Mouse (Mus musculus): Measurements from ENCODE around the gene Thap2.

Gene Thap2

DNA sequence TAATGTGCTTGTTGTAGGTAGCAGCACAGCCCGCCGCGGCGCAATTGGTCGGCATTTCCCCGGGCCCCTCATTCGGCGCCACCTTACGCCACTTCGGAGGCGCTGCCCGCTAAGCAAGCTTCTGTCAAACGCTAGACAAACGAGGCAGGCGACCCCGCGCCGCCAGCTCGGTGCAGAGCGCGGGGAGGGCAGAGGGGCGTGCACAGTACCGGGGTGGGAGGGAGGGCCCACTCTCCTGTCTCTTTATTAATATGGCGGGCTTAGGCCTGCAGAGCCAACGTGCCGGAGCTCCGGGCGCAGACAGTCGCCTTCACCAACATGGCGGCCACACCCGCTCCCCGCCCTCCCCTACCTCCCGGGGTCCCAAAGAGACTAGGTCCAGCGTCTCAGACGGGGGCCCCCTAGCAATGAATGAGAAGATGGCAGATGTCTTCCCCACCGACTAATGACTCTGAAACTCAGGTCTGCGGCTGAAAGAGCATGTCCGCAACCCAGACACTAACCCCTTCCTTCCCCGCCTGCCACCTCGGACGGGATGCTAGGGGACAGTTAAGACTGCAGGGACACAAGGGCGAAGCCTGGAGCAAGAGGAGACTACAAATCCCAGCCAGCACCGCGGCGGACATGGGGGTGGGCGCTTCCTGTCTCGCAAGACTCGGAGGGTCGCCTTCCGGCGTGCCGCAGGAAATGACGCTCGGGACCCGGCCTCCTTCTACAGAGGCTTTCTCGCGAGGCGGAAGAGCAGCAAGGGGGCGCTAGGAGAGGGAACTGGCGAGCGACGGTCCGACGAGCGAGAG, at the start of gene Thap2, which contains the start of gene Zfc3h1:
Gene Thap2 (minus strand): TSS at position 223 of the 797 bp plus-strand sequence.
Gene Zfc3h1 (plus strand): TSS at position 739 of the 797 bp plus-strand sequence.
- peak; percentile 90 to 97 for DNase-seq (ENCODE audit: low spot score in 2 of 2)

DNA sequence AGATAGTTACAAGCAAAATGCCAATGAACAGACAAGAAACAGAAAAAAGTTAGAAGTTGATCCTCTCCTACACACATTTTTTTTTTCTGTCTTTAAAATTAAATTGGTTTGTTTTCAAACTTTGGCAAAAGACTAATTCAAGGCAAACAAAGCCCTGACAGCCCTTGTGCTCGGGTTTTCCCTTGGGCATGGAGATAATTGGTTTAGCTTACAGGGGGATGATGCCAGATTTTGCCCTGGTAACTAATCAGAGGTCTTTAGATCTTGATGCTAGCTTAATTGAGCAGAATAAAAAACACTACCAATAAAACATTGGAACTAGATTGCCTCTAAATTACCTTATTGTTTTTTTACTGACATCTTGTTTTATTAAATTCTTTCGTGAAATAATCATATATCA, 41.1 kb upstream of the Thap2 start:
- DNase-seq (ENCODE audit: low spot score in 2 of 2): no peak

DNA sequence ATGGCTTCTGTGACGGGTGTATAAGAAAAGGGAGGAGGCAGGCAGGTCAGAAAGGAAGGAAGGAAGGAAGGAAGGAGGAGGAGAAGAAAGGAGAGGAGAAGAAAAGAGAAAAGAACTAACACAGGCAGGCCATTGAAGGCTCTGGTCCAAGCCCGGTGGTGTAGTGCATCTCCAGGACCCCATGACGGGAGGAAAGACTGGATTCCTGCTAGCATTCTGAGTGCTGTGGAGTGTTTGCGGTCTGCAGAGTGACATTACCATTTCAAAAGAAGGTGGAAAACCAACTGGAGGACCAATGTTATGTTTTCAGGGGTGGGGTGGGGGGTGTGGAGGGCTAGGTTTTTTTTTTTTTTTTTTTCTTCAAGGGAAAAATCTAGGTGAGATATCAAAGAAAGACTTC, 37.7 kb upstream of the Thap2 start:
- DNase-seq (ENCODE audit: low spot score in 2 of 2): no peak

DNA sequence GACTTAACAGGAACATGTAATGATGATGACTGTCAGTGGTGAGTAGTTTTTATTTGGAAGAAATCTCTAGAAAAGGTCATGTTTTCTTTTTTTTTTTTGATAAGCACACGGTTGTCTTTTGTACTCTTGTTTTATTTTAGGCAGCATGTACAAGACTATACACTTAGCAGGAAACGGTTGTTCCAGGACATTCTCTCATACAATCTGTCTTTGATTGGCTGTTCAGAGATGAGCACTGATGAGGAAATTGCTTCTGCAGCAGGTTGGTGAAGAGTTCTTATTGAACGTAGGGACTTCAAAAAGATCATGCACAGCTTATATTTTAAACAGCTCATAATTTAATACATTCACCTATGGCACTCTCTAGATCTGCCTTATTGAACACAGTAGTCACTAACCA, 29.8 kb upstream of the Thap2 start:
- no peak for DNase-seq (ENCODE audit: low spot score in 2 of 2)

DNA sequence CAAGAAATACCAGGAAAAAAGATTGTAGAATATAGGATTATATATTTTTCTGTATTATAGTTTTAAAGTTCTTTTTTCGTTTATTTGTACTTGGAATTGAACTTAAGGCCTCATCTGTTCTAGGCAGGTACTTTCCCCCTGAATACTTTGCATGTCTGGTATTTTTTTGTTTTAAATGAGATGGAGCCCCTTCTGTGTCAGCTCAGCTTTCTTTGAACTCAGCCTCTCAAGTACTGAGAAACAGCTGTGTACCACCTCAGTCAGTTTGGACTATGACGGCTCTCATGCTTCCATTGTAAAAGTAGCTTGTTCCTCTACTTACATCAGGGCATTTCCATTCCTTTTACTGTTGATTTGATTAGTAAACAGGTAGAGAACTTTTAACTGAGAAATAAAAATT, 29.3 kb upstream of the Thap2 start:
- no peak for DNase-seq (ENCODE audit: low spot score in 2 of 2)

DNA sequence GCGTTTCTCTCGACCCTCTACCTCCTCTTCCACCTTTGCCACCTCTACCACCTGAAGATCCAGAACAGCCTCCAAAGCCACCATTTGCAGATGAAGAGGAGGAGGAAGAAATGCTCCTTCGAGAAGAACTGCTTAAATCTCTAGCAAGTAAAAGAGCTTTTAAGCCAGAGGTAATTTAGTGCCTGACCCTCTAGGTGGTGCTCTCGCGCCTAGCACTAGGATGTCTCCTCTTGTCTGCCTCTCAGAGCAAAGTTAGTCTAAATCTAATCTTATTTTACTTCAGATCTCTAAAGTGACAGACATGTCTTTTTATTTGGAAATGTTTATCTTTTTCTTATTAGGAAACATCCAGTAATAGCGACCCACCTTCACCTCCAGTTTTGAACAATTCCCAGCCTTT, 22.1 kb upstream of the Thap2 start:
- DNase-seq (ENCODE audit: low spot score in 2 of 2): peak in 1 of 2 experiments; percentile 21

DNA sequence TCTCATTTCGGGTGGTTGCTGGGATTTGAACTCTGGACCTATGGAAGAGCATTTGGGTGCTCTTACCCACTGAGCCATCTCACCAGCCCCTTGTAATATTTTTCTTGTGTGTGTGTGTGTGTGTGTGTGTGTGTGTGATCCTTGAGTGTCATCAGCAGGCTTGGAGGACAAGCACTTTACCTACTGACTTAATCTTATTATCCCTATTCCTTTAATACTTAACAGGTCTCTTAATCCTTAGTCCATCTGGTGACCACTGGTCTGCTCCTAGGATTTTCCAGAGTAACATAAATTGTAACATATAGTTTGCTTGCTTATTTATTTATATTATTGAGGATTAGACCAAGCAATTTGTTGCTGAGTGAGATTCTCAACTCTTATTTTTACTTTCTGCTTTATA, 7.7 kb upstream of the Thap2 start:
- no peak for DNase-seq (ENCODE audit: low spot score in 2 of 2)

DNA sequence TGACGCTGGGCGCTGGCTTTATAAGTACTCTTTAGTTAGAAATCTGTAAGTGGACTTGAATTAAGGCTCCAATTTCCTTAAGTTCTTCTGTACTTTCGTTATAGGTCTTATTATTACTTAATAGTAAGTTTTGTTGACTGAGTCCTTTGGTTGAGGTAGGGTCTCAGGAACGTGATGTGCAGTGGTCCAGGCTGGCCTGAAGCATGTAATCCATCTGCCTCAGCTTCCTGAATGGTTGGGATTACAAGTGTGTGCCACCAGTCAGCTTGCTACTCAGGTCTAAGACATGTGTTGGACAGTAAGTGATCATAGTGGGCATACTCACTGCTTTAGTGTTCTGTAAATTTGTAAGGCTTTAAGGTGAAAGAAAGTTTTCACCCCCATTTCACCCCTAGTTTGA, 6.8 kb upstream of the Thap2 start:
- DNase-seq (ENCODE audit: low spot score in 2 of 2): no peak

DNA sequence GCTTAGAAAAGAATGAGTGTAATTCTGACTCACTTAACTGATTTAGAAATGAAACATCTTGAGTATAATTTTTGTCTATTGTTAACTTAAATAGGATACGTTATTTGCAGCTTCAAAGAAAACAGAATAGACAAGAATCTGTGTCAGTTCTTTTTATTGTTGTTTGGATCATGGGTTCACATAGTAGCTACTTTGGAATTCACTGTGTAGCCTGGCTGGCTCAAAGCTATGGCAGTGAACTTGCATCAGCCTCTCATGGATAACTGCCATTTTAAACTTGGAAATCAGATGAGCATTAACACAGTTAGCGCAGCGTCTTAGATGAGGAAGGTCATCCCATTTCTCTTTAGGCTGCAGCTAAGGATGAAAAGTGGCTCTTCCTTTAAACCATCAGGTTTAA, 3.6 kb upstream of the Thap2 start:
- DNase-seq (ENCODE audit: low spot score in 2 of 2): no peak

DNA sequence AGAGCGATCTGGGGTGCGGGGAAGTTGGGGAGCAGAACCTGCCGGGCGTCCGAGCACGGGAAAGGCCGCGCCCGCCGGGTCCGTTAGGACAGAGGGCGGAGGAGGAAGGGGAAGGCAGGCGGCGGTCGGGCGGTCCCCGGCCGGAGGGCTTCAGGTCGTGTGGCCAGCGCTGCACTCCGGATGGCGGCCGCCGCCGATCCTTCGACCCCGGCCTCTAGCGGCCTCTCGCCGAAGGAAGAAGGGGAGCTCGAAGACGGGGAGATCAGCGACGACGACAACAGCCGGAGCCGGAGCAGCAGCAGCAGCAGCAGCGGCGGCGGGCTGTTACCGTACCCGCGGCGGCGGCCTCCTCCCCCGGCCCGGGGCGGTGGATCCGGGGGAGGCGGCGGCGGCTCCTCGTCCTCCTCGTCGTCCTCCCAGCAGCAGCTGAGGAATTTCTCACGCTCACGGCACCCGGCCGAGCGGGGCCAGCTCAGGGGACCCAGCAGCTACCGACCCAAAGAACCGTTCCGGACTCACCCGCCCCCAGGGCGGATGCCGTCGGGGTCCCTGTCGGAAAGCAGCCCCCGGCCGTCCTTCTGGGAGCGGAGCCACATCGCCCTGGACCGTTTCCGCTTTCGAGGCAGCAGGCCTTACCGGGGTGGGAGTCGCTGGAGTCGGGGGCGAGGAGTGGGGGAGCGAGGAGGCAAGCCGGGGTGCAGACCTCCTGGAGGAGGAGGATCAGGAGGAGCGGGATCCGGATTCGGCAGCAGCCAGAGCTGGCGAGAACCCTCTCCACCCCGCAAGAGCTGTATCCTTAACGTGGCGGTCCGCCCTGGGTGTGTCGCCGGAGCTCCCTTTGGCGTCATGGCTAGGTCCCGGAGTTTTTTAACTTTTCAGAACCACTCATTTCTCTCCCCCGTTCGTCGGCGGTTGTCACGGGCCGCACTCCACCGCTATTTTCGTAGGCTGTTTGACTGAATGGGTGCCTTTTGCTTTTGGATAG, 1.1 kb upstream of the Thap2 start:
- peak; percentile 56 to 68 for DNase-seq (ENCODE audit: low spot score in 2 of 2)

DNA sequence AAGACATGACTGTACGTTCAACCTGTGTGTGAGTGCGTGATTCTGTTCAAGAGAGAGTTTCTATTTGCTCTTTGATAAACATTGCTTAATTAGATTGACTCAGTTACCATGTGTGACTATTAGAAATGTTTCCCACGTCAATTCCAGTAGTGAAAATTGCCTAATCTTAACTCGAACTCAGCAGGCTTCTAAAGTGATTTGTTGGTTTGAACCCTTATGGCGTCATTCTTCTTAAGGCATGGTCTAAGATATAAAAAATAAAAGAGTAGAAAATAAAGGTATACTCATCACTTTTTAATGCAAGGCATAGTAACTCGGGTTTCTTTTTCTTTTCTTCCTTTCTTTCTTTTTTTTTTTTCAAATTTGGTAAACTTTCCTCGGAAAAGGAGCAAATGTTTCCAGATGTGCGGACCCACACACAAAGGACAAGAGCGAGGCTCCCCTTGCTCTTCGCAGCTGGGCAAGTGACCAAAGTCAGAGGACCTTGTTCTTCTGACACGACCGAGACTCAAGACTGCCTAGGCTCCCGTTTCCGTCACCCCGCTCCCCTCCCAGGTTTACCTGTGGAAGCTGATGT, 511 bp downstream of the Thap2 start:
- DNase-seq (ENCODE audit: low spot score in 2 of 2): no peak

DNA sequence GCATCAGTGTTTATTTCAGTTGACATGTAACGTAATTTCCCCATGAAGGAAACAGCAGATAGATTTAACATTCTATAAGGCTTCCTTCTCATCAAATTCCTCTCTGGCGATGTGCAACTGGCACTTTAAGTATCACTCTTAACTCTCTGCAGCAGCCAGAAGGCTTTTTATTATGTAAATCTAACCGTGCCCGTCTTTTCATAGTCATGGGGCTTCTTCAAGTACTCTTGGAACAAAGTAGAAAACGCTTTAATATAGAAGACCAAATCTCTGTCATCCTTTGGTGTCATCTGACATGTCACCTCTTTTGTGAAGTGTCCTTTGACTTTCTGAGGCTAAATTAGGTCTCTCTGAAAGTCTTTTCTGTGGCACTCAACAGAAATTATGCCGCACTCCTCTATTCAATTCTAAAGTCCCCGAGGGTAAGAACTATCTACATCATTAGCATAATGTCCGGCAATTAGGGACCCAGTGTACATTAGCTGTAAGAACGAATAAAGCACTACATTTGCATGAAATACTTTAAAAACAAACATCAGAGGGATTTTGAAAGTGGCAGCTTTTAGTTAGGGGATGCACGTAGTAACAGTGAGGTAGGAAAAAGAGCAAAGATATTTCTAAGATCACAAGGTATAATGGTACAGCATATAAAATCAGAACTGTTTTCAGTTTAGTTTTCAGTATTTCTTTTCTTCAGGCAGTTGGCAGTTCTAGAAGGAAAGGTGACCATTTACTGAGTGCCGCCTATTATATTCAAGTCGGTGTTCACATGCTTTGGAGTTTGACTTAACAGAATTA, 1.2 kb downstream of the Thap2 start:
- no peak for DNase-seq (ENCODE audit: low spot score in 2 of 2)

DNA sequence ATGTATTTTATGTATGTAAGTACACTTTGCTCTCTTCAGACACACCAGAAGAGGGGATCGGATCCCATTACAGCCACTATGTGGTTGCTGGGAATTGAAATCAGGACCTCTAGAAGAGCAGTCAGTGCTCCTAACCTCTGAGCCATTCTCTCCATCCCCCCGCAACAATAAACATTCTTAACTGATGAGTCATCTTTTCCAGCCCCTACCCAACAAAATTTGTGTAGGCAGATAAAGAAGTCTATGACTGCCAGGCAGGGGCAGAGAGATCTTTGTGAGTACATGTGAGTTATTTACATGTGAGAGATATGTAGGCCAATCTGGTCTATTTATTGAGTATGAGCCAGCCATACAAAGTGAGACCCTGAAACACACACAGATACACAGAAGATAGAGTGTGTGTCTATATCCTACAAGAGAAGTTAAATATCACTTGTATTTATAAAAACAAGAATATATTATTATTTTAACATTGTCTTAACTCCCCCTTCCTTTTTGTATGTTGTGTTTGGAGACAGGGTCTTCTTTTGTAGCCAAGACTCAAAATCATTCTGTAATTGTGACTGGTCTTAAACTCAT, 2.6 kb downstream of the Thap2 start:
- no peak for DNase-seq (ENCODE audit: low spot score in 2 of 2)

DNA sequence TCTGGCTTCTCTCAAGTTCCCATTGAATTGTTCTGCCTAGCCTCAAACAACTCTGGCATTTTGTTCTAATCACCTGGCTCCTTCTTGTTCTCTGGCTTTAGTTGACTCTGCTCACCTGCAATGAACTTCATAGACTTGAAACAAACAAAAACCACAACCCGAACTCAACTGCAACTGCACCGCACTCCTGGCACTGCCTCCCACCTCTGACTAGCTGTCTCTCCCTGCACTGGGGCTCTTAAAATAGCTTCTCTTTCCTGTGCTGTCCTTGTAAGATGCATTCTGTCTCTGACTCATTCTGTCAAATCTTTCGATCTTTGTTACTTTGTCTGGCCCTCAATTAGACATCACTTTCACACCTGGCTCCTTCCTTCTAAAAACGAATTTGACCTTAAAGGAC, 21.1 kb downstream of the Thap2 start:
- DNase-seq (ENCODE audit: low spot score in 2 of 2): no peak

DNA sequence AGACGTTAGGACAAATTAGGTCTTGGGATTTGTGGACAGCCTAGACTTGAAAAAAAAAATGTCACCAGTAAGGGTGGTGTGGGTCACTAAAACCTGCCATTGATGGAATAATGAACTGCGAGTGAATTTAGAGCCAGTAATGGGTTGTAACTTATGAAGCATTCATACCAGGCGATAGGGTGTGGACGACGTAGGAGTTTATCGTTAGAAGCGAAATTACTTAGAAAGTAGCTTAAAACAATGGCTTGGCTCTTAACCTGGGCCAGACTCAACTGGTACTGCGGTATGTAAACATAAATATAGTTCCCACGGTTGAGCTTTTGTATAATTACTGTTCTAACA, 21.6 kb downstream of the Thap2 start:
- DNase-seq (ENCODE audit: low spot score in 2 of 2): no peak

DNA sequence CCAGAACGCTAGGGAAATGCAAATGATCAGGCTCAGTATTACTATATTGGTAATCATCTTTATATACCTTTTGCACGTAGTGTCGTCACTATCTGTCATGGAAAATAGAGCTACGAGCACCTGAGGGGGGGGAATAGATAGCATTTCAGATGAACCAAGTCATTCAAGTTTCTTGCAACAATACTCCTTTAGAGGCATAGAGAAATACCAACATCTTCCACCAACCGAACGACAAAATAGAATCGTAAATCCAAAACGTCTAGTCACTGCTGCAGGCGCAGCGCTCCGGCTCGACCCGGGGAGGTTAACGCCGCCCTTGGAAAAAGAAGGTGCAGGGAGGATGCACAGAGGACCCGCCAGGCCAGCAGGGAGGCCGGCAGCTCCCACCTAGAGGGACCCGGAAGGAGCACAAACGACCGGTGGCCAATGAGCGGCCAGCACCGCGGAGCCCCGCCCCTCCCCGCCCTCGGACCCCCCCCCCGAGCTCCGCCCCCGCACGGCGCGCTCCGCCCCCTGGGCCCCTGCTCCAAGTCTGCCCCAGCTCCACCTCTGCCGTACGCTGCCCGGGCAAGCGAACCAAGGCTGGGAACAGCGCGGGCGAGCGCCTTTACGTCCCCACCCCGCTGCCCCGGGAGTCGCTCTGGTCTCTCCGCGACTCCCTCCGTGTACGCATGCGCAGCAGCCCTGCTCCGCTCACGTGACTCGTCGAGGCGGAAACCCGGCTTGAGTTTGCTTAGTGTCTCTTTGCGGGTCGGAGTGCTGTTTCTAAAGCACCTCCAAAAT, 22.2 kb downstream of the Thap2 start, which contains the start of gene Tmem19:
Gene Tmem19 (minus strand): TSS at position 662 of the 783 bp plus-strand sequence.
- DNase-seq (ENCODE audit: low spot score in 2 of 2): peak; percentile 90 to 96

DNA sequence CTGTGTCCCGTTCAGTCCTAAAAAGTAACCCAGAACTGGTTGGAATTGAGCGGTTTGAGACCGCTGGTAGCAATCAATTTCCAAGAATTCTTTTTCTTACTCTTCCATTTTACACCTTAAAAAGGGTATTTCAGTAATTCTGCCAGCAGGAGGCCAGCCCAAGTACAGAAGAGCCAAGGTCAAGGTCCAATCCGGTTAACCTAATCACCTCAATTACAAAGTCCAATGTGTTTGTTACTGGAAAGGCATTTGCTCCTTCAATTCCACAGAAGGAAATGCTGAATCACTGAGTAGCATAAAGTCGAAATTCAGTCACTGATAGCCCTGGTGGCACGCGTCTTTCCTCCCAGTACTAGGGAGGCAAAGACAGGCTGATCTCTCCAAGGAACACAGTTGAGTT, 25.2 kb downstream of the Thap2 start:
- DNase-seq (ENCODE audit: low spot score in 2 of 2): no peak

DNA sequence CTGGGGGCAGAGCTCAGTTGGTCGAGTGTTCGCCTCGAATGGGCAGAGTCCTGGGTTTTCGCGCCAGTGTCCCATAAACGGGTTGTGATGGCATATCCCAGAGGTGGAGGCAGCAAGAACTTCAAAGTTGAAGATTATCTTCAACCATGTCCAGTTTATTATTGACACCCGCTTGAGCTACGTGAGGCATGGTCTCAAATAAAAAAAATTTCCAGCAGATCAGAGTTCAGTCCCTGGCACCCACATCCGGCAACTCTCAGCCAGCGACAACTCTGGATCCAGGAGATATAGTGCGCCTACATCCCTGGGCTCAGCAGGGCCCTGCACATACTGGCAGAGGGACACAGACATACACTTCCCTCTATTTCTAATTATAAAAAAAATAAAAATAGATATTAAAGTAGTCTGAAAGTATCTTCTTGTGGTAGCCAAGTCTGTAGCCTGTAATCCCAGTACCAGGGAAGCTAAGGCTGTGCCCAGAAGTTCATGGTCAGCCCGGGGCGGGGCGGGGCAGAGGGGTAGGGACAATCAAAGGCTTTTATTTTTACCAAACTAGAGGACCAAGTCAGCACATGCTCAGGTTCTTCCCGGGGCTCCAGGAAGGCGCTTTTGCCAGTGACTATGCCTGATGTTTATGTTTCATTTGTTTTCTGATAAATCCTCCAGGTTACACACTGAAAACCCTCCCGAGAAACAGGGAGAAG, 25.9 kb downstream of the Thap2 start:
- no peak for DNase-seq (ENCODE audit: low spot score in 2 of 2)

DNA sequence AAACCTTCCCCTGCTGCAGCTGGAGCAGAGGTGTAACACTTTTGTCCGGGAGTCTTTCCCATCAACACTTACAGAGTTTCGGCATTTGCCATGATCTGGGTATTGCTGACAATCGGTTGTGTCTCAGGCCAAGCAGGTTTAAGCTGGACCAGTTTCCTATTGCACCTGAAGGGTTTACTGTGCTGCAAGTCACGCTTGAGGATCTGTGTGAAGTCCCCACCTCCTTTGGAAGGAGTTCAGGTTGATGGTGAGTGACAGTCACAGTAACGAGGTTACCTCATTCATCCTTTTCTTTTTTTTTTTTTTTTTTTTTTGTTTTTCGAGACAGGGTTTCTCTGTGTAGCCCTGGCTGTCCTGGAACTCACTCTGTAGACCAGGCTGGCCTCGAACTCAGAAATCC, 28.1 kb downstream of the Thap2 start:
- no peak for DNase-seq (ENCODE audit: low spot score in 2 of 2)

DNA sequence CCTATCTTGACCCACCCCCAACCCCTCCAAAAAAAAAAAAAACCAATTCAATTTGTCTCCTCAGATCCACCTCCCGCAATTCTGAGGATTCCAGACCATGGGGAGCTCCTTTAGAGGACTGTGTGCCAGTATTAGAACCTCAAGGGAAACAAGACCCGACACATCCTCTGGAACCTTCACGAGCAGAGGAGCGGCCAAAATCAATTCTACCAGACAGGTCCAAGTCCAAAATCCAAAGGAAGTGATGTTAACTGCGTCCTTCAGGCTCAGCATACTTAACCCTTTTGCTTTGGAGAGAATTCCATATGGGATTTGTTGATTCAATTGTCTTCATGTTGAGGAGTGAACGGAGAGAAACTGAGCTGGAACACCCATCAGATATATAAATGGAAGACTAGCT, 29.2 kb downstream of the Thap2 start:
- DNase-seq (ENCODE audit: low spot score in 2 of 2): no peak

Data from urinary bladder, adult 18-20 months (tissue).